Mouse (Mus musculus) kidney, adult 2 months (tissue): Measurements from ENCODE around the gene Rasal3.

Source experiments
- CTCF ChIP-seq: fragments of 200-500 bp; conservative IDR thresholded peaks from 2 replicates; pipeline ENCODE4 v1.5.1; 2011; ENCODE audit warnings: low read depth, mild to moderate bottlenecking, control low read depth, low read length, moderate library complexity, mixed read lengths; ENCODE audit not compliant: insufficient read depth, insufficient read length
- POLR2A ChIP-seq: fragments of 200-500 bp; IDR thresholded peaks from one replicate; pipeline ENCODE4 v1.6.1; 2011; ENCODE audit warnings: low read depth, low read length, control low read depth

GRCm38 (mm10) chr17:32396266-32396665 is 7.1 kb downstream of the Rasal3 start:
- TF ChIP-seq CTCF (no peak), POLR2A (no peak)
